Mouse (Mus musculus) CH12.LX (cell line): Measurements from ENCODE around the gene Cfi.

ENCODE experiments used
- E2F4 ChIP-seq: IDR thresholded peaks from 2 replicates; pipeline ENCODE4 v1.6.1; 2011; ENCODE audit warnings: low read depth, low read length, improper control_type of control experiment; ENCODE audit not compliant: insufficient replicate concordance
- MAX ChIP-seq: IDR thresholded peaks from 2 replicates; pipeline ENCODE4 v1.6.1; 2011; ENCODE audit warnings: low read length, improper control_type of control experiment
- RCOR1 ChIP-seq: conservative IDR thresholded peaks from 2 replicates; pipeline ENCODE4 v1.6.1; 2012; ENCODE audit warnings: low read depth, mild to moderate bottlenecking, inconsistent platforms, low read length, improper control_type of control experiment
- TCF12 ChIP-seq: IDR thresholded peaks from 2 replicates; pipeline ENCODE4 v1.6.1; 2014; ENCODE audit warnings: low read depth, mild to moderate bottlenecking, inconsistent platforms, low read length, improper control_type of control experiment
- ZMIZ1 ChIP-seq: IDR thresholded peaks from 2 replicates; pipeline ENCODE4 v1.6.1; 2012; ENCODE audit warnings: low read depth, mild to moderate bottlenecking, inconsistent platforms, low read length, improper control_type of control experiment

DNA sequence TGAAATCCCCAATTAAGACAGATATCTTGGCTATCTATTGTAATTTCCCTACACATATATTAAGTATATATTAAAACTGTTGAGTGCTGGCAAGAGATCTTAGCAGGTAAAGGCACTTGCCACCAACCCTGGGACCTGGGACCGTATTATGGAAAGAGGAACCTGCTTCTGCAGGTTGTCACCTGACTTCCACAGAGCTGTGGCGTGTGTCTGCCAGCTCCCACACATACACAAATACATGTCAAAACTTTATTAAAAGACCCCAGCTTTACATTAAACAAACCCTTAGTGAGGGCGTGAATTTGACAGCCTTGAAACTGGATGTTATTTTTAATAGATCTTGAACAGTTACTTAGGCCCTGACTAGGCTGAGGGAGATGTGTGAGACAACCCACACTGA is 67.7 kb downstream of the Cfi start:
- TF ChIP-seq RCOR1 = no peak
- TF ChIP-seq ZMIZ1 = no peak
- TF ChIP-seq E2F4 = no peak
- TF ChIP-seq MAX = no peak
- TF ChIP-seq TCF12 = no peak
